Mouse (Mus musculus): ENCODE data around the gene Lyg2. TPM values are rescaled to one million over a fixed set of nuclear protein-coding genes. Genes with fewer than 3 reads are reported as not detected.

The Lyg2 gene
- total RNA-seq, 2 experiments from 2014 or later, result not detected

DNA sequence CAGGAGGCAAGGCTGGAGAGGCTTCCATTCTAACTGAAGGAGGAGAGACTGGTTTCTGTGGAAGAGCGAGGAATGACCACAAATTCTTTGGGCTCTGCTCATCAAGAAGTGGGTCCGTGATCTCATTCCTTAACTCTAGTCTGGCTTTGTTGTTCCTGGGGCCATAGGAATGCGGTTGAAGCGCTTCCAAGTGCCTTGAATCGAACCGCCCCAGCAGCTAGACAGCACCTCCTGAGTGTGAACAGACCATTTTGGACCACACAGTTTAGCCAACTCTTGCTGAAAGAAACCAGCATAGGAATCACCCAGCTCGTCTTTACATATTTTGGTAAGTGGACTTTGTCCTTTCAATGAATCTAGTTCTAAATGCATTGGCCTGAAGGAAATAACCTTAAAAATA lies 44.6 kb downstream of the Lyg2 start, which contains the start of gene Lipt1:
Gene Lipt1 (plus strand): TSS at position 35 of the 400 bp plus-strand sequence.
- Histone ChIP-seq H3K4me3 (peak within 1 kb of the TSS; percentile 62), H3K27ac (peak within 1 kb of the TSS; percentile 79)
- TF ChIP-seq CTCF (conservative IDR thresholded peaks at IDR 0.05), result no peak
- no peak for DNase-seq (ENCODE audit: low spot score in 2 of 2)

DNA sequence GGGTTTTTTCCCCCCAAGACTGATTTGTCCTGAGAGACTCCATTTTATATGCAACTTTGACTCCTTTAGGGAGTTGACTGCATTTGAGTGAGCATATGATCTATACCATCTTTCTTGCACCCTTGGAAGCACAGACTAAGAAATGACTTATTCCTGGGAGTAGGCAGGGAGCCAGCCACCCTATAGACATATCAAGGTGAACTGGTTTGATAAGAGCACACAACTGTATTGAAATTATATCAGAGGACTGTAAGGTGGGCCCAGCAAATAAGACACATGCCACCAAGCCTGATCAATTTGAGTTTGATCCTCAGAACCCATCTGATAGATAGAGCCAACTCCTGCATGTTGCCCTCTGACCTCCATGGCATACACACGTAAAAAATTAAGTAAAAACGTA lies 46.9 kb downstream of the Lyg2 start:
- Histone ChIP-seq H3K4me3 (no peak overlapping the region), H3K27ac (no peak overlapping the region)
- no peak for DNase-seq (ENCODE audit: low spot score in 2 of 2)
- TF ChIP-seq CTCF (conservative IDR thresholded peaks at IDR 0.05), result no peak

DNA sequence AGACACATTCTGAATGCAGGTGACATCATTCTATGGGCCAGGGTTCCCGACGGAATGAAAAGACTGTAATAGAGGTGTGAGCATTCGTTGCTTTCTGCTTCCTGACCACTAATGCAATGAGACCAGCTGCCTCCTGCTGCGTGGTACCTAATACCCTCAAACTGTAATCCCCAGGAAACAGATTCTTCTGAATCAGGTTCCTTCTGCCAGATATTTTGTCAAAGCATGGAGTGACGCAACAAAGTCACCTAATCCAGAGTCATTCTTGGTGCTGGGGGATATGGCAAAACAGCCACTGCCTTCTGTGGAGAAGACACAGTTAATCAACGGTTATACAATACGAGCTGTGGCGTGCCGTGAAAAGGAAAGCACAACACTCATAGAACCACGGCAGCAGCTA lies 47.7 kb downstream of the Lyg2 start:
- H3K27ac ChIP-seq, result no peak overlapping the region
- DNase-seq (ENCODE audit: low spot score in 2 of 2), result no peak
- TF ChIP-seq CTCF (conservative IDR thresholded peaks at IDR 0.05), result no peak
- H3K4me3 ChIP-seq, result no peak overlapping the region

DNA sequence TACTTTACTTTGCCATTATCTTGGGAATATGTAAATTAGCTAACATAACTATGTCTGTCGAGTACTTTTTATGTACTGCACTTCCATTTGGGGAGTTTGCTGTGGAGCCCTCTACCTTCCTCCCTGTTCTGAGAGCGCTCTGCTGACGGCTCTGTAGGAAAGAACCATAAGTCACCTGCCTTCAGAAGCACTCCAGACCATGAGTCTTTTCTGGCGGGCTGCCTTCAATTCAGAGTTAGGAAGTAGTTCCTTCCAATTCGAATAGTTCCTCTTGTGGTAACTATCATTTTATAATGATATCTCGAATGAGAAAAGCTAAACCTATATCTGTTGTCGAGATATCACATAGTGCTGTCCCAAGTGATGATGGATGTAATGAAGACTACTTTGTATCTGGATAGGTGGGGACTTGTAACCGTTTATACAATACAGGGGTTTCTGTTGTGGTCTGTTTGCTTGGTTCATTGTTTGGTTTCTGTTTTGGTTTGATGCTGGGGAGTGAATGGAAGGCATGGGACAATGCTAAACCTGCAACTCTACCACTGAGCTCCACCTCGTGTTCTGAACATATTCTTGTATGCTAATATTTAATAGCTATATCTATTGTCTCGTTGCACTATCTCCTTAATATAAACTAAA lies 48.5 kb downstream of the Lyg2 start:
- H3K4me3 ChIP-seq, result no peak overlapping the region
- TF ChIP-seq CTCF (conservative IDR thresholded peaks at IDR 0.05), result no peak
- DNase-seq (ENCODE audit: low spot score in 2 of 2), result no peak
- no peak overlapping the region for H3K27ac ChIP-seq

DNA sequence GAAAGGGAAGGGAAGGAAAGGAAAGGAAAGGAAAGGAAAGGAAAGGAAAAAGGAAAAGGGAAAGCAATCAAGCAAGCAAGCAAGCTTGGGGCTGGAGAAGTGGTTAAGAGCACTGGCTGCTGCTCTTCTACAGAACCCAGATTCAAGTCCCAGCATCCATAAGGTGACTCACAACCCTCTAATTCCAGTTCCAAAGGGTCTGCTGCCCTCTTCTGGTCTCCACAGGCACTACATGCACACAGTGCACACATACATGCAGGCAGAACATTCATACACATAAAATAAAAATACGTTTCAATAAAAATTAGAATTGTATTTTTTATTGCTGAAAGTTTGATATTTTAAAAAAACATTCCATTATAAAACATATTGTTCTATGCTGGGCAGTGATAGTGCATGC lies 49.2 kb downstream of the Lyg2 start:
- H3K4me3 ChIP-seq, result no peak overlapping the region
- TF ChIP-seq CTCF (conservative IDR thresholded peaks at IDR 0.05), result peak; percentile 86
- H3K27ac ChIP-seq, result no peak overlapping the region
- DNase-seq (ENCODE audit: low spot score in 2 of 2), result peak in 1 of 2 experiments; percentile 50

DNA sequence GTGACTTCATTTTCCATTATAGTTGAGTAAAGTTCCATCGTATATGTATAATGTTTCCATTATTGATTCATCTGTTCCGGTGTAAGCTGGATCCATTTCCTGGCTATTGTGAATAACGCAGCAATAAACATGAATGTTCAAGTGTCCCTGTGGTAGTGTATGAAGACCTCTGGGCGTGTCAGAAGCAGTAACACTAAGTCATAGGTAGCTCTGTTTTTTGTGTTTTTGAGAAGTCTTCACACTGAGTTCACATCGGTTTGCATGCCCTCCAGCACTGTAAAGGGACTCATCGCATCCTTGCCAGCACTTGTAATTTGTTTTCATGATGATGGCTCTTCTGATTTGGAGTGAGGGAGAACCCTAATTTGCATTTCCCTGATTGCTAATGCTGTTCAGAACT lies 50.0 kb downstream of the Lyg2 start, which contains the start of gene Tsga10:
Gene Tsga10 (minus strand): TSS at position 144 of the 400 bp plus-strand sequence.
- no peak for DNase-seq (ENCODE audit: low spot score in 2 of 2)
- peak within 1 kb of the TSS; percentile 98 for H3K27ac ChIP-seq
- peak within 1 kb of the TSS; percentile 86 for H3K4me3 ChIP-seq
- TF ChIP-seq CTCF (conservative IDR thresholded peaks at IDR 0.05), result no peak

DNA sequence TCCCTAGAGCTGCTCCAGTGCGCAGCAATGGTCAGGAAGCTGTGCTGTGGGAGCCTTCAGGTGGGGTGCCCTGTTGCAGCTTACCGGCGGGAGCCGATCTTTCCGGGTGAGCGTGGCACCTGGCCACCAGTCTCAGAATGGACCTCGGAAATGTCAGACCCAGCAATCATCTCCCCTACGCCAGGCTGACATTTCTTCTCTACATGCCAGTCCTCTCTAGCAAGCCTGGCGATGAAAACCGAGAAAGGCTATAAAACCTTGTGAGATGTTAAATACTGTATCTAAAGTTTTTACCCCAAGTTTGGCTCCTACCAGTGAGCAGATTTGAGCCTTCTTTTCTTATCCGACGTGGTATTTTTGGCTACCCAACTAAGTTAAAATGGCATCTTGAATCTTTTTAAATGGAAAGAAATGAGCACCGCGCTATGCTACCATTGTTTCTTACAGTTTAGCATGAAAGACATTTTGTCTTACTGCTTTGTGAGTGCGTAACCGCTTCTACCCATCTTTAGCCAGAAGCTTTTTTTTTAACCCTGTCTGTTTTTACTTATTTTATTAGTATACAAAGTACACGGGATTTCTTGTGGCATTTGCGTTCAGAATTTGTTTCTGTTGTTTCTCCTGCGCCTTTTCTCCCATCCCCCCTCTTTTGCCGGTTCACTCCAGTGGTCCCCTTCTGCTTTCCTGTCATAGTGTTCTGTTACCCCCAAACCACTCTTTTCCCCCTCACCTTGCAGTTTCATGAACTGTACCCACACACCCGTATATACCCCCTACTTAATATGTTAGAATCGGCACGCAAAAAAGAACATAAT lies 50.7 kb downstream of the Lyg2 start:
- H3K27ac ChIP-seq, result peak overlapping the region; percentile 98
- no peak for TF ChIP-seq CTCF (conservative IDR thresholded peaks at IDR 0.05)
- H3K4me3 ChIP-seq, result peak overlapping the region; percentile 86
- no peak for DNase-seq (ENCODE audit: low spot score in 2 of 2)

DNA sequence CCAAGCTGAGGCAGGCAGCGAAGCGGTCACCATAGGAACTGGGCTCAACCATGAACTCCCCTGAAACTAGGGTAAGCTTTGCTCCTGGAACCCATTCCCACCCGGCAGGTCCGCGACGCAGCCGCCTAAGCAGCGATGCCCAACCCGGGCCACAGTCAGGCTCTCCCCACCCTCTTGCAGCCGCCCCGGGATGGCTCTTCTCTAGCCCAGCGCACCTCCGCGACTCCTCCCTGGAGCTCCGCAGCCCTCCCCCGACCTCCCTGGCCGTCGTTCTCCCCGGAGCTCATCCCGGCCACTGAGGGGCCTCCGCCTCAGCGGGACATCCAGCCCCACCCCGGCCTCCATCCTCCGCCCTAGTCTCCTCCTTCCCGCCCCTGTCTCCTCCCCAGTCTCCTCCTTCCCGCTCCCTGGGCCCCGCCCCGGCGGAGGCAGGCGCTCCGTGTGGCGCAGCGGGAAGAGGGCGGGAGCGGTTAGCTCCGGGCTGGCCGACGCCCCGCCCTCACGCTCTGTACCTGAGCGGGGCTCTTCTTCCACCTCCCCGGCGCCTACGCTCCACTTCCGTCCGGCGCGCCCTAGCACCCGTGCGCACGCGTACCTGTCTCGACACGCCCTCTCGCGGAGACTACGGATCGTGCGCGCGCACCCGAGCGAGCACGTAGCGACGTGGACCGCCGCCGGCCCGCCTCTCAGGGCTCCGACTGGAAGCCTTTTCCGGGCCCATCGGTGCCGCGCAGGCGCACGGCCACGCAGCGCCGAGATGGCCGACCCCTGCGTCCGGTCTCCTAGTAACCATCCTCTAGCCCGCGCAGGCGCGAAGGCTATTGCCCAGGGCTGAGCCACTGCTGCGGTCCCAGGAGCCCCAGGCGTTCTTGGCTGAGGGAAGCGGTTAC lies 51.5 kb downstream of the Lyg2 start:
- Histone ChIP-seq H3K27ac (peak overlapping the region; percentile 98), H3K4me3 (peak overlapping the region; percentile 86)
- DNase-seq (ENCODE audit: low spot score in 2 of 2), result peak; percentile 99
- peak; percentile 68 for TF ChIP-seq CTCF (conservative IDR thresholded peaks at IDR 0.05)

Other genes with a start within 250 kb of the Lyg2 start
- 100 to 1,000 TPM; 399 to 415 TPM for gene 2010300C02Rik, start 196.4 kb downstream of the Lyg2 start, total RNA-seq (2021)
- 10 to 100 TPM; 24.8 to 28.6 TPM for gene Tsga10, start 50.1 kb downstream of the Lyg2 start, total RNA-seq (2021)
- 1 to 10 TPM; 6.9 to 7.4 TPM for gene Lipt1, start 44.8 kb downstream of the Lyg2 start, total RNA-seq (2021)
- 10 to 100 TPM; 11.0 to 12.2 TPM for gene Mitd1, start 26.1 kb downstream of the Lyg2 start, total RNA-seq (2021)
- gene Mrpl30, start 26.0 kb downstream of the Lyg2 start, total RNA-seq (2021), result 100 to 1,000 TPM; 134 to 142 TPM
- not detected for gene Lyg1, start 41.3 kb upstream of the Lyg2 start, total RNA-seq (2021)
- 10 to 100 TPM; 56.9 to 60.4 TPM for gene Txndc9, start 81.4 kb upstream of the Lyg2 start, total RNA-seq (2021)
- gene Eif5b, start 81.5 kb upstream of the Lyg2 start, total RNA-seq (2021), result 10 to 100 TPM; 37.7 to 38.5 TPM
- 10 to 100 TPM; 41.1 to 43.5 TPM for gene Rev1, start 213.3 kb upstream of the Lyg2 start, total RNA-seq (2021)

Measured in layer of hippocampus, adult 2 months (tissue).